Mouse (Mus musculus) stomach, embryonic 16.5 days (tissue): Measurements from ENCODE around the gene Col13a1. TPM values are rescaled to one million over a fixed set of nuclear protein-coding genes. Genes with fewer than 3 reads are reported as not detected.

Experiments used
- ATAC-seq: fragments of 200-750 bp; cut with Nextera tagmentation; 2 replicates; pipeline ENCODE4 v1.8.0; 2017; ENCODE audit warnings: moderate number of reproducible peaks, moderate TSS enrichment; ENCODE audit not compliant: insufficient read depth, low FRiP score
- H3K27ac ChIP-seq: fragments of 300-500 bp; sonication (generic); 2 replicates; pipeline ENCODE4 v1.5.1; 2014; ENCODE audit warnings: low read length
- H3K27me3 ChIP-seq: fragments of 300-500 bp; sonication (generic); 2 replicates; pipeline ENCODE4 v1.6.1; 2014; ENCODE audit warnings: low read length, control low read depth, mixed read lengths; ENCODE audit not compliant: control insufficient read depth, insufficient read depth
- H3K36me3 ChIP-seq: fragments of 300-500 bp; sonication (generic); 2 replicates; pipeline ENCODE4 v1.6.1; 2014; ENCODE audit warnings: low read length; ENCODE audit not compliant: control insufficient read depth, insufficient read depth
- H3K4me1 ChIP-seq: fragments of 300-500 bp; sonication (generic); 2 replicates; pipeline ENCODE4 v1.6.1; 2014; ENCODE audit warnings: low read length, control low read depth, mixed read lengths; ENCODE audit not compliant: control insufficient read depth, insufficient read depth
- H3K4me2 ChIP-seq: fragments of 300-500 bp; sonication (generic); 2 replicates; pipeline ENCODE4 v1.6.1; 2014; ENCODE audit warnings: low read depth, low read length, mixed read lengths
- H3K4me3 ChIP-seq: fragments of 300-500 bp; sonication (generic); replicated peaks from 2 replicates; pipeline ENCODE4 v1.5.1; 2014; ENCODE audit warnings: mild to moderate bottlenecking, low read length
- H3K9ac ChIP-seq: fragments of 300-500 bp; sonication (generic); 2 replicates; pipeline ENCODE4 v1.6.1; 2014; ENCODE audit warnings: low read length
- H3K9me3 ChIP-seq: fragments of 300-500 bp; sonication (generic); replicated peaks from 2 replicates; pipeline ENCODE4 v1.6.1; 2016; ENCODE audit warnings: low read length, control low read depth; ENCODE audit not compliant: control insufficient read depth
- WGBS: fragments of 180-500 bp; shearing (Covaris S2); extraction: QIAGEN DNeasy Blood & Tissue Kit; methylation state at CpG from one replicate; pipeline ENCODE4 v1.1.7; 2014; 5-methylcytosine and 5-hydroxymethylcytosine counted together
- polyA plus RNA-seq: library from polyadenylated mRNA; unstranded; fragments of >200 nt; fragmentation: Nextera tagmentation; extraction: Ambion mirVana; gene quantifications from 2 replicates; pipeline ENCODE4 v1.2.1, GENCODE M21; 2015

Col13a1 gene
- polyA plus RNA-seq, 1 experiment from 2014 or later, result 4.0 TPM

- no peak overlapping the region for H3K27ac ChIP-seq
- H3K9ac ChIP-seq, result no peak overlapping the region
- H3K36me3 ChIP-seq, result no peaks in the 10 kb centered on the region
- WGBS, result 72% methylated on average over 4 of the region's 4 CpGs
- H3K9me3 ChIP-seq, result no peaks in the 10 kb centered on the region
- no peak for ATAC-seq
- no peak overlapping the region for H3K4me3 ChIP-seq
- no peaks in the 10 kb centered on the region for H3K27me3 ChIP-seq
- no peaks in the 10 kb centered on the region for H3K4me1 ChIP-seq
- no peak overlapping the region for H3K4me2 ChIP-seq
These were observed 29.1 kb upstream of the Col13a1 start for GRCm38 (mm10) chr10:62007958-62008357.

GRCm38 (mm10) chr10:62006371-62006770 is 27.5 kb upstream of the Col13a1 start:
- no peaks in the 10 kb centered on the region for H3K36me3 ChIP-seq
- H3K9me3 ChIP-seq, result no peaks in the 10 kb centered on the region
- no peak overlapping the region for H3K4me2 ChIP-seq
- no peak overlapping the region for H3K9ac ChIP-seq
- no peak for ATAC-seq
- no peak overlapping the region for H3K4me3 ChIP-seq
- H3K27ac ChIP-seq, result no peak overlapping the region
- no peaks in the 10 kb centered on the region for H3K27me3 ChIP-seq
- WGBS, result 71% methylated on average over 8 of the region's 8 CpGs
- H3K4me1 ChIP-seq, result no peaks in the 10 kb centered on the region

- no peak for ATAC-seq
- Histone ChIP-seq H3K9ac (no peak overlapping the region), H3K36me3 (no peaks in the 10 kb centered on the region), H3K4me3 (no peak overlapping the region), H3K27me3 (no peaks in the 10 kb centered on the region), H3K9me3 (no peaks in the 10 kb centered on the region), H3K27ac (no peak overlapping the region), H3K4me2 (no peak overlapping the region), H3K4me1 (no peaks in the 10 kb centered on the region)
- 84% methylated on average over 1 of the region's 1 CpGs for WGBS
These were observed 21.3 kb upstream of the Col13a1 start for GRCm38 (mm10) chr10:62000216-62000615.

- no peak for ATAC-seq
- Histone ChIP-seq H3K4me3 (no peak overlapping the region), H3K36me3 (no peaks in the 10 kb centered on the region), H3K4me2 (no peak overlapping the region), H3K27ac (no peak overlapping the region), H3K9ac (no peak overlapping the region), H3K9me3 (no peaks in the 10 kb centered on the region), H3K27me3 (no peaks in the 10 kb centered on the region), H3K4me1 (no peaks in the 10 kb centered on the region)
- 72% methylated on average over 1 of the region's 1 CpGs for whole genome bisulfite sequencing
These were observed 20.9 kb upstream of the Col13a1 start for GRCm38 (mm10) chr10:61999766-62000165.

- no peak overlapping the region for H3K4me3 ChIP-seq
These were observed 12.8 kb upstream of the Col13a1 start for GRCm38 (mm10) chr10:61991481-61992424.

GRCm38 (mm10) chr10:61980424-61980823 is 1.5 kb upstream of the Col13a1 start:
- Histone ChIP-seq H3K9ac (no peak overlapping the region), H3K9me3 (peaks cover 4% of the 10 kb centered on the region; the same call in 1 of the 2 replicates), H3K4me3 (no peak overlapping the region), H3K4me2 (no peak overlapping the region), H3K27ac (no peak overlapping the region), H3K4me1 (peaks cover 13% of the 10 kb centered on the region; the same call in 1 of the 2 replicates), H3K36me3 (no peaks in the 10 kb centered on the region), H3K27me3 (peaks cover 41% of the 10 kb centered on the region)
- ATAC-seq, result no peak
- WGBS, result 2% methylated on average over 7 of the region's 7 CpGs

More at GRCm38 (mm10) chr10:61991481-61992424, 12.8 kb upstream of the Col13a1 start:
- H3K27ac ChIP-seq, result no peak overlapping the region
- no peaks in the 10 kb centered on the region for H3K27me3 ChIP-seq
- no peaks in the 10 kb centered on the region for H3K9me3 ChIP-seq
- no peaks in the 10 kb centered on the region for H3K36me3 ChIP-seq
- H3K9ac ChIP-seq, result no peak overlapping the region
- no peaks in the 10 kb centered on the region for H3K4me1 ChIP-seq
- H3K4me2 ChIP-seq, result no peak overlapping the region
- 21% methylated on average over 11 of the region's 11 CpGs for WGBS
- ATAC-seq, result no peak

- H3K9me3 ChIP-seq, result peaks cover 4% of the 10 kb centered on the region; the same call in 1 of the 2 replicates
- no peak overlapping the region for H3K27ac ChIP-seq
- H3K4me2 ChIP-seq, result peak overlapping the region; percentile 87
- no peaks in the 10 kb centered on the region for H3K36me3 ChIP-seq
- peaks cover 41% of the 10 kb centered on the region for H3K27me3 ChIP-seq
- under 1% methylated on average over 65 of the region's 65 CpGs for WGBS
- H3K4me3 ChIP-seq, result peak overlapping the region; percentile 55
- H3K4me1 ChIP-seq, result peaks cover 13% of the 10 kb centered on the region; the same call in 1 of the 2 replicates
- H3K9ac ChIP-seq, result peak overlapping the region; percentile 66
- peak; percentile 37; the same call in 1 of the 2 replicates for ATAC-seq
These were observed 619 bp downstream of the Col13a1 start for GRCm38 (mm10) chr10:61978112-61978865.

- peak overlapping the region; percentile 87 for H3K4me2 ChIP-seq
- H3K4me1 ChIP-seq, result peaks cover 13% of the 10 kb centered on the region; the same call in 1 of the 2 replicates
- no peak overlapping the region for H3K27ac ChIP-seq
- H3K36me3 ChIP-seq, result no peaks in the 10 kb centered on the region
- H3K9ac ChIP-seq, result peak overlapping the region; percentile 66
- peaks cover 40% of the 10 kb centered on the region for H3K27me3 ChIP-seq
- peaks cover 4% of the 10 kb centered on the region; the same call in 1 of the 2 replicates for H3K9me3 ChIP-seq
- 5% methylated on average over 18 of the region's 18 CpGs for WGBS
- peak overlapping the region; percentile 55 for H3K4me3 ChIP-seq
- ATAC-seq, result no peak
These were observed 1.4 kb downstream of the Col13a1 start for GRCm38 (mm10) chr10:61977392-61978096.
